Comparison of ENCODE assay signal across 14 mouse cellular contexts in the genomic region with DNA sequence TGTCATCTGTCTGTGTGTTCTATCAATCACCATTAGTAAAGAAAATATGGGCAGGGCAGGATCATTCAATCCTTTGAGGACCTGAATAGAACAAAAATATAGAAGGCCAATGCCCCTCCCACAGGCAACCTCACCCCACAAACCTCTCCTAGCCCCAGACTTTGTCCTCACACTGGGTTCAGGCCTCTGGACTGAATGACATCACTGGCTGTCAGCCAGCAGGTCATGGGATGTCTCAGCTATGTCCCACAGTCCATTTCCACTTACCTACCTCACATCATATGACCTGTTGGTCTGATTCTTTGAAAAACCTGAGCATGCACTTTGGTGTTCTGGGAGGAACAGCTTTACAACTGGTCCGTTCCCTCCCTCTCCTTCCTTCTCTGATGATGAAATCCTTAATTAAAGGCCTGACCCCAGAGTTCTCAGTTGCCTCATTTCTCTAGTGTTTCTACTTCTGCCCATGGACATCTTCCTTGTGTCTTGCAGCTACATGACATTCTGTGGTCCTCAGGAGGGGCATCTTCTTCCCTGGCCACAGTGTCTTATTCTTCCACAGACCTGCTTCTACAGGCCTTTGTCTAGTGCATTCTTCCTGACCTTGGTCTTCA. TPM values are rescaled to one million over a fixed set of nuclear protein-coding genes. Genes with fewer than 3 reads are reported as not detected.
DNase-seq lines count a peak whose midpoint lies in the region; ATAC-seq lines count a peak whose summit lies in the region.
"Had no signal": no experiment of that assay in that cellular context is flagged by ENCODE, and none has a peak within 500 bp of the region (broad histone marks: within the 10 kb centered on the region; RNA-seq: fewer than 3 reads in every experiment).

No protein-coding gene starts in this region.

- H3K27me3 ChIP-seq in forebrain, embryonic 15.5 days = no peaks in the 10 kb centered on the region
- no peaks in the 10 kb centered on the region for H3K27me3 ChIP-seq in hindbrain, embryonic 14.5 days (ENCODE audit: control insufficient read depth, insufficient read depth, low read length)
- H3K27me3 ChIP-seq: embryonic facial prominence, embryonic 12.5 days; midbrain, embryonic 15.5 days; neural tube, embryonic 12.5 days had no signal

- H3K9me3 ChIP-seq in forebrain, embryonic 15.5 days = no peaks in the 10 kb centered on the region
- no peaks in the 10 kb centered on the region for H3K9me3 ChIP-seq in hindbrain, embryonic 14.5 days (ENCODE audit: control insufficient read depth, low read length)
- H3K9me3 ChIP-seq: embryonic facial prominence, embryonic 12.5 days; midbrain, embryonic 15.5 days; neural tube, embryonic 12.5 days had no signal

- no peak overlapping the region for H3K27ac ChIP-seq in forebrain, embryonic 15.5 days (replicated peaks)
- H3K27ac ChIP-seq in hindbrain, embryonic 14.5 days = no peak overlapping the region
- H3K27ac ChIP-seq: embryonic facial prominence, embryonic 12.5 days; midbrain, embryonic 15.5 days; neural tube, embryonic 12.5 days had no signal

- no peaks in the 10 kb centered on the region for H3K36me3 ChIP-seq in forebrain, embryonic 15.5 days
- H3K36me3 ChIP-seq in hindbrain, embryonic 14.5 days (replicated peaks; ENCODE audit: control insufficient read depth, insufficient read depth) = no peaks in the 10 kb centered on the region
- H3K36me3 ChIP-seq: embryonic facial prominence, embryonic 12.5 days; midbrain, embryonic 15.5 days; neural tube, embryonic 12.5 days had no signal

- H3K9ac ChIP-seq in forebrain, embryonic 15.5 days (replicated peaks) = no peak overlapping the region
- no peak overlapping the region for H3K9ac ChIP-seq in hindbrain, embryonic 14.5 days
- H3K9ac ChIP-seq: embryonic facial prominence, embryonic 12.5 days; midbrain, embryonic 15.5 days; neural tube, embryonic 12.5 days had no signal

- 64% methylated on average over 1 of the region's 1 CpGs for WGBS in forebrain, embryonic 15.5 days
- WGBS in hindbrain, embryonic 14.5 days = 93% methylated on average over 1 of the region's 1 CpGs

- ATAC-seq in megakaryocyte progenitor cell, adult 5-6 weeks (replicated peaks; ENCODE audit: poor library complexity) = peak; percentile 71
- ATAC-seq in forebrain, embryonic 15.5 days (replicated peaks) = no peak
- no peak for ATAC-seq in hindbrain, embryonic 14.5 days (ENCODE audit: low FRiP score)
- ATAC-seq: midbrain, embryonic 15.5 days had no signal

- no peak overlapping the region for H3K4me3 ChIP-seq in forebrain, embryonic 15.5 days
- no peak overlapping the region for H3K4me3 ChIP-seq in hindbrain, embryonic 14.5 days (replicated peaks; ENCODE audit: low read length)
- H3K4me3 ChIP-seq: embryonic facial prominence, embryonic 12.5 days; midbrain, embryonic 15.5 days; neural tube, embryonic 12.5 days had no signal

- intact Hi-C loops in heart, postnatal 36 days (cut with DNase I) = loop anchor here (5.0 kb wide), 1 partner anchor 91 kb away; no protein-coding TSS in a partner anchor

- no peak overlapping the region for H3K4me2 ChIP-seq in forebrain, embryonic 15.5 days (replicated peaks)
- H3K4me2 ChIP-seq in hindbrain, embryonic 14.5 days (replicated peaks) = no peak overlapping the region
- H3K4me2 ChIP-seq: embryonic facial prominence, embryonic 12.5 days; midbrain, embryonic 15.5 days; neural tube, embryonic 12.5 days had no signal

- peak; percentile 27 for DNase-seq in heart, postnatal 4 days
- DNase-seq in heart, postnatal 36 days = no peak
- DNase-seq in kidney, adult 18-20 months = peak; percentile 89
- DNase-seq in kidney, postnatal 36 days = peak; percentile 94
- no peak for DNase-seq in MN1 (ENCODE audit: low spot score)
- no peak for DNase-seq in hindbrain, embryonic 14.5 days (ENCODE audit: low spot score)
- DNase-seq: cerebellum, postnatal 25 days; heart, postnatal 14 days; left cerebral cortex, postnatal 4 days had no signal

- H3K4me1 ChIP-seq in forebrain, embryonic 15.5 days = peaks cover 8% of the 10 kb centered on the region; the same call in 1 of the 2 replicates
- peaks cover 3% of the 10 kb centered on the region; the same call in 1 of the 2 replicates for H3K4me1 ChIP-seq in hindbrain, embryonic 14.5 days (replicated peaks; ENCODE audit: control insufficient read depth, insufficient read depth, low read length)
- H3K4me1 ChIP-seq: embryonic facial prominence, embryonic 12.5 days; midbrain, embryonic 15.5 days; neural tube, embryonic 12.5 days had no signal

RNA-seq across cellular contexts. Expression of a gene that starts 19.6 kb away (rescaled TPM):
- 10 to 100 TPM; 58.0 to 58.6 TPM for total RNA-seq in heart, postnatal 4 days (2021)
- total RNA-seq in heart, postnatal 36 days (2021) = 10 to 100 TPM; 27.9 to 28.0 TPM
- total RNA-seq in megakaryocyte progenitor cell, adult 5-6 weeks (2015) = 46.1 and 47.4 TPM in 2 replicates
- total RNA-seq in megakaryocyte progenitor cell, adult 5-6 weeks (2017) = 22.8 and 26.8 TPM in 2 replicates
- polyA plus RNA-seq in forebrain, embryonic 15.5 days (2015; fragmentation: Nextera tagmentation; extraction: Ambion mirVana) = 74.2 and 84.1 TPM in 2 replicates
- polyA plus RNA-seq in hindbrain, embryonic 14.5 days (2014; fragmentation: Nextera tagmentation; extraction: Ambion mirVana) = 63.0 and 63.6 TPM in 2 replicates

Comparison
In these comparisons a context has a peak if more than half of its experiments do, and no peak if none do; other contexts are left out.
1. DNase-seq: peak in heart, postnatal 4 days (single experiment), kidney, adult 18-20 months (single experiment) and kidney, postnatal 36 days (2 of 2); none in heart, postnatal 36 days (0 of 2), MN1 (single experiment) and hindbrain, embryonic 14.5 days (single experiment).